Mouse (Mus musculus) adrenal gland, postnatal 36 days (tissue): ENCODE measurements around the gene Olfr874. TPM values are rescaled to one million over a fixed set of nuclear protein-coding genes. Genes with fewer than 3 reads are reported as not detected.
"Not testable (repeated sequence)": the region's sequence is repeated elsewhere in the genome, so short reads cannot be mapped to it uniquely, and the experiment has no call there.

ENCODE experiments used
- DNase-seq, 2 experiments: peaks; one replicate each; pipeline ENCODE4 v3.0.0; 2021; ENCODE audit warnings: mixed read lengths in 1 of 2
- long read RNA-seq, 2 experiments: library from polyadenylated mRNA; stranded (forward); transcript quantifications; one replicate each; pipeline ENCODE4 v2.0.0; 2021; ENCODE audit warnings: borderline sequencing depth in 2 of 2
- total RNA-seq, 2 experiments: library from RNA; stranded (reverse); gene quantifications; 2 replicates each; pipeline ENCODE4 v1.2.3; 2021

The Olfr874 gene
- not detected for total RNA-seq
- long read RNA-seq, experiment 1, result 0 reads
- long read RNA-seq, experiment 2, result 0 reads

DNA sequence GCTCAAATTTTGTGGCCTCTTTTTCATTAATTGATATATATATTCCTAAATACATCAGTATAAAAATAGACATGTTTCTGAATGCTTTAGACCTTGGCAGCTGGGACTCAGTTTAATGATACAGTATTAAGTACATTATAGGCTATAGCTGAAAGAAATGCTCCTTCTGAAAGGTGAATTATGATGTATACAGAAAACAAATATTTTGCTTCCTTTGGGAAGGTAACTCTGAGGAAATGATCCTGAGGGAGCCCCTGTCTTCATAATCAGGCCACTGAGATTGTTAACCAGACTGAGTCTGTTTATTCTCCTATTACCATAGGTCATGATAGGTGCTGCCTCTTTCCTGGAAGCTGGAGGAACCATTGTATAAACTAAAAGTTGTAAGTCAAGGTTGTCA lies at the start of gene Olfr874:
Gene Olfr874 (plus strand): TSS at position 301 of the 400 bp plus-strand sequence.
- no peak for DNase-seq

DNA sequence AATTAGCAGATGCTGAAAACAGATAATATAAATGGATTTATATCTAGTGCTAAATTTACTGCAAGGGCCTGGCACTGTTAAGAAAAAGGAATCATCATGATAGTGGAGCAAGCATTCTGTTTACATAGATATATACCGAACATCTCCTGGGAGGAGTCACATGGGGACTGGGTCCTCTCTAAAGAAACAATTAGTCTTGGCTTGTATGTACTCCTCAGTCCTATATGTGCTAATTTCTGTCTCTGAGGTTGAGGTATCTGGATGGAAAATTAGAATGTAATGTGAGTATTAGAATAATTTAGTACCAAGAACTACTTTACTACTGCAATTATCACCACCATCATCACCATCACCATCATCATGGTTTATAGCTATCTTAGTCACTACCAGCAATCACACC lies 28.8 kb upstream of the Olfr874 start, which contains the start of gene Olfr160:
Gene Olfr160 (minus strand): TSS at position 101 of the 400 bp plus-strand sequence.
- DNase-seq, result no peak

DNA sequence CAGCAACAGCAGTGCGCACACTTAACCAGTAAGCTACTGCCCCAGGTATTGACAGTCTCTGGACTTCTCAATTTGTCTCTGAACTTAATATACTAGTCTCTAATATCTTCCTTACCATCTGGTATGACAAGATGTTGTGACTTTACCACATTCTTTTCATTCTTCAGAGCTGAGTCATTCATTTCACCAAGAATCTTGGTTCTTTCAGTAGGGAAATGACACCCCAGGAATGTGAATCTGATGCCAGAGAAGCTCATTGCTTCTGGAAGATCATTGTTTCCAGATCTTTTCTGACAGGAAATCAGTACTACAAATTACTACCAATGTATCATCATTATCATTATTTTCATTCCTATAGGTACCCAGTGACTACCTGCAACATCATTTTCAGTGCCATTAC lies 10.6 kb upstream of the Olfr874 start:
- no peak for DNase-seq

GRCm38 (mm10) chr9:37750319-37751075 lies 5.6 kb downstream of the Olfr874 start:
- no peak for DNase-seq

DNA sequence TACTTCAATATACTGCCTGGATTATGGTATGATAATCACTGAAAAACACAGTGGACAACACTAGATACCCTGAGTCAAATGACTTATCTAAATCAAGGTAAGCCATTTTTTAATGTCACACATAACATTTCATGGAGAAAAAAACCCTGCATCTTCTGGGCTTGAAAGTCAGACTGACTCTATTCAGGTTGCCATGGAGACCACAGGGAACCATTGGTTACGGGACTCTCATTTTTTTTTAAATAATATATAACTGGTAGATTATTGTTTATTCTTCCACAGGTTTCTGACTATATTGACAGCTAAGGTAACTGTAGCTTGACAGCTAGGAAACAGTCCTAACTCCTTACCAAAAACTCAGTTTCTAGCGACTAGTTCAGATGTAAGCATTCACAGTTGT lies 6.6 kb downstream of the Olfr874 start:
- no peak for DNase-seq

DNA sequence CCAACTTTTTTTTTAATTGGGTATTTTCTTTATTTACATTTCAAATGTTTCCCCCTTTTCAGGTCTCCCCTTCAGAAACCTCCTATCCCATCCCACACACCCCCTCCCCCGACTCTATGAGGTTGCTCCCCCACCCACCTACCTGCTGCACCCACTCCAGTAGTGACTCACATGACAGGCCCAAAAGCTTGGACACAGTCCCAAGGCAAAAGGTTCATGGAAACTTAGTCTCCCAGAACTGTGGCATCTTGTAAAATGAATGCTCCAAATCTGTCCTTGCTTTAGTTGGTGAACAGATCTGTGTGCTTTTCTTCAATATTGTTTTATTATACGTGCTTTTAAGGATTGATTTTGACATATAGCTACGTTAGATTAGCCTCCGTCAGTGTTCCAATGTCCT lies 7.1 kb downstream of the Olfr874 start:
- DNase-seq, result peak; percentile 45 to 49

DNA sequence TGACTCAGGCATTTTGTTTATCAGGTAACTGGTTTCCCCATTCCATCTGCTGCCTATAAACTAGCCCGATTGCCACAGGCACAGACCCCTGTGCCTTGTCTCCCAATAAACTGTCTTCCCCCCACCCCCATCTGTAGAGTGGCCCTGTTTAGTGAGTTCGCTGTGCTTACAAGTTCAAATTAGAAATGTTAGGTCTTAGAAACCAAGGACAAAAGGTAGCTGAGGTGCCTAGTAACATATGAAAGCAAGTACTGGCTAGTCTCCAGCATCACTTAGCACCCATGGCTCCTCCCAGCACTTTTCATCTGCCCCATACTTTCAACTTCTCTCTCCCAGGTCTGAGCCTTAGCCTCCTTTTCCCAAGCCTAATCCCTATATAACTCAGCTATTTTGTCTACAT lies 16.8 kb downstream of the Olfr874 start:
- no peak for DNase-seq

- DNase-seq, result peak; percentile 61 to 74
These were observed 17.6 kb downstream of the Olfr874 start for GRCm38 (mm10) chr9:37762541-37762940.

DNA sequence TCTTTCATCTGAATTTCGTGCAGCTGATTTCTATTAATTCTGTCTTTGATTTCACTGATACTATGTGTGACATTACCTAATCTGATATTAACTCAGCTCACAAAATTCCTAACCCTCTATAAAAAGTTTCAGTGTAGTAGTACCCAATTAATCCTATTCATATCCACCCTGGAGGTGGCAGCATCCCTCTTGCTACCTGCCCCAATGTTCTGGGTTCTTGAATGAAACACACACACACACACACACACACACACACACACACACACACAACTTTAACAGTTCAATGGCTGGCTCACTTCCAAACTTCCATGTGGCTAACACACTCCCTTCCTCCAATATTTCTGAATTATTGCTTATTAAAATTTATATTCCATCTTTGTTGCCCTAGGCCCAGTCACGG lies 25.8 kb downstream of the Olfr874 start:
- DNase-seq, result no peak

- DNase-seq, result no peak
These were observed 26.9 kb downstream of the Olfr874 start, which contains the start of gene Olfr875 for GRCm38 (mm10) chr9:37771759-37772158. TSS of gene Olfr875 (plus strand) at chr9:37771857.

DNA sequence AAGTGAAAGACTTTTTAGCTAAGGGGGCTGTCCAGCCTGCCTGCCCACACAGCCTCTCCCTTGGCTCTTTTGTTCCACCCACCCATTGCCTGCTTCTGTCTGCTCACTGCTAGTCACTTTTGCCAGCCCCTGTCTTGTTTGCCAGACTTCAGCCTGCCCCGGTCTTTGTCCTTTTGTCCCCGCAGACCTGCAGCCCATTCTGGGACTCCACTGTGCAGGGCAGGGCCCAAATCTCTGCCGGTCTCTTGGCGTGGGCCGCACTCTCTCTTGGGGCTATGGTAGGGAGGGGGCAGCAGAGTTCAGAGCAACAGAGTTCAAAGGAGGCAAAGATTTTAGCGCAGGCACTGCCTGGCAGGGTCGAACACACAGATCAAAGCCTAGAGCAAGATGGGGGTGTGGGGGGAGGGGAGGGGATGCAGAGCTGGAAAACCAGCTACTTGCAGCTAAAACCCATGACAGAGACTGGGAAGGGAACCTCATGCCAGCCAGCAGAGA lies 37.9 kb downstream of the Olfr874 start:
- peak; percentile 1 to 31 for DNase-seq

- DNase-seq, result not testable (repeated sequence)
These were observed 38.8 kb downstream of the Olfr874 start for GRCm38 (mm10) chr9:37783394-37784387.

DNA sequence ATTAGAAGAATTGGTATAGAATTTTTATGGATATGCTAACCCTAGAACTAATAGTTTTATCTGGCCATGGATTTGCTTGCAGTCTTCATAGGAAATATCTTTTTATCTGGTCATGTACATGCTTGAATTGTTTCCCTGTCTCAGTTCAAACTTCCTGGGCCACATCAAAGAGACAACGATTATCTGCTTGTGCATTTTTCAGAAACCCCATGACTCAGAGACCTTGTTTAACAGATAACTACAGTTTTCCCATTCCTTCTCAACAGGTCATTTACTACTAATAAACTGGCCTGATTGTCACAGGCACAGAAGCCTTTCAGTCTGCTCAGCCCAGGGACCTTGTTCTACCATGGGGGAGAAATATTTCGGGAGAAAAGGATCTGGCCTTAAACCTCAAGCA lies 41.5 kb downstream of the Olfr874 start:
- peak in 1 of 2 experiments; percentile 4 for DNase-seq

Other genes with a start within 250 kb of the Olfr874 start
- gene Esam, start 217.0 kb upstream of the Olfr874 start, total RNA-seq, result 10 to 100 TPM; 30.5 to 46.0 TPM
- gene Vsig2, start 205.9 kb upstream of the Olfr874 start, total RNA-seq, result 1 to 10 TPM; 1.1 to 5.7 TPM
- gene Nrgn, start 192.2 kb upstream of the Olfr874 start, total RNA-seq, result 1 to 10 TPM; 1.2 to 3.8 TPM
- 10 to 100 TPM; 15.1 to 17.8 TPM for gene Siae, start 189.4 kb upstream of the Olfr874 start, total RNA-seq
- gene Spa17, start 131.4 kb upstream of the Olfr874 start, total RNA-seq, result 1 to 10 TPM; 3.0 to 4.4 TPM
- gene Tbrg1, start 87.8 kb upstream of the Olfr874 start, total RNA-seq, result 10 to 100 TPM; 82.0 to 91.9 TPM
- under 1 TPM in 1 of 2 experiments, not detected in 1; 0.16 TPM for gene Panx3, start 75.9 kb upstream of the Olfr874 start, total RNA-seq
- not detected for gene Olfr160, start 28.9 kb upstream of the Olfr874 start, total RNA-seq
- not detected for gene Olfr875, start 26.8 kb downstream of the Olfr874 start, total RNA-seq
- gene Olfr876, start 57.9 kb downstream of the Olfr874 start, total RNA-seq, result not detected
- 1 to 10 TPM in 1 of 2 experiments, not detected in 1; 1.1 TPM for gene Olfr877, start 109.2 kb downstream of the Olfr874 start, total RNA-seq
- gene Olfr145, start 151.6 kb downstream of the Olfr874 start, total RNA-seq, result not detected
- gene Olfr878, start 172.7 kb downstream of the Olfr874 start, total RNA-seq, result not detected
- not detected for gene Olfr881, start 246.7 kb downstream of the Olfr874 start, total RNA-seq